Mouse (Mus musculus) central nervous system, embryonic 14 days (tissue): ENCODE data around the gene Sar1a. TPM values are rescaled to one million over a fixed set of nuclear protein-coding genes. Genes with fewer than 3 reads are reported as not detected.

Experiments used
- polyA plus RNA-seq: library from polyadenylated mRNA; depleted of rRNA; stranded (reverse); fragments of >200 nt; gene quantifications from 2 replicates; pipeline ENCODE4 v1.2.3, GENCODE M21; 2012; rRNA removed

The Sar1a gene
- polyA plus RNA-seq = 116 and 128 TPM in 2 replicates

DNA sequence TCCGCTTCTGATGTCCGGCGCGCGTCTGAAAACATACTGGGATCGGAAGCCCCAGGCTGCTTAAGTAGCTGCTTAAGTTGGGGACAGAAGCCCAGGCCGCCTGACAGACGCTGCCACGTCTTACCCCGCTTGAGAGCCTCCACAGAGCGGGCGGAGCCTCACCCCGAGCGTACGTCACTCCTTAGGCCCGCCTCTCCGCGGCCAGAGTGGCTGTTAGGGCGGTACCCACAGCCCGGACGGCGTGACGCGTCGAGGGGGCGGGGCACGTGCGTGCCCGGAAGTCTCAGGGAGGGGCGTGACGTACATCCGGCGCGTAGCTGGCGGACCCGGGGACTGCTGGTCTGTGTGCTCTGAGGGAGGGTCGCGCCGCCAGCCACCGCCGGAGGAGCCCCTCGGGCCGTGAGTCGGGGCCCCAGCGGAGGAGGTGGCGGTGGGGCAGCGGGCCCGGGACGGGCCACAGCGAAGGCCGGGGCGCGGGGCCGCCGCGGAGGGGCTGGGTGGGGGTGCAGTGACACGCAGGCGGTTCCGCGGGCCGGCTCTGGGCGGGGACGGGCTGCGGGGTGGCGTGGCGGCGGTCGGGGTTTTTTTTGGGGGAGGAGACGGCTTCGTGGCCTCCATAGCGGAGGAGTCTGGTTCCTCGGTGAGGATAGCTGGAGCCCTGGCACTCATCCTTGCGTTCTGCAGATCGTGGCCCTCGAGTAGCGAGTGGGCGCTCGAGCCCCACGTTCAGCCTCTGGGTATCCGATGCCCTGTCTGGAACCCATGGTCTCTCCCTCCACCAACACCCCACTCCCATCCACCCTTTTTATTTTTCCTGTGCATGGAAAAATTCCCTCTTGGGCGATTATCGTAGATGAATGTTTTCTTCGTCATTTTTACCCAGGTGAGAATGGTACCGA lies at the start of gene Sar1a:
Sar1a (plus strand) TSS at position 285 of the 899 bp plus-strand sequence.

DNA sequence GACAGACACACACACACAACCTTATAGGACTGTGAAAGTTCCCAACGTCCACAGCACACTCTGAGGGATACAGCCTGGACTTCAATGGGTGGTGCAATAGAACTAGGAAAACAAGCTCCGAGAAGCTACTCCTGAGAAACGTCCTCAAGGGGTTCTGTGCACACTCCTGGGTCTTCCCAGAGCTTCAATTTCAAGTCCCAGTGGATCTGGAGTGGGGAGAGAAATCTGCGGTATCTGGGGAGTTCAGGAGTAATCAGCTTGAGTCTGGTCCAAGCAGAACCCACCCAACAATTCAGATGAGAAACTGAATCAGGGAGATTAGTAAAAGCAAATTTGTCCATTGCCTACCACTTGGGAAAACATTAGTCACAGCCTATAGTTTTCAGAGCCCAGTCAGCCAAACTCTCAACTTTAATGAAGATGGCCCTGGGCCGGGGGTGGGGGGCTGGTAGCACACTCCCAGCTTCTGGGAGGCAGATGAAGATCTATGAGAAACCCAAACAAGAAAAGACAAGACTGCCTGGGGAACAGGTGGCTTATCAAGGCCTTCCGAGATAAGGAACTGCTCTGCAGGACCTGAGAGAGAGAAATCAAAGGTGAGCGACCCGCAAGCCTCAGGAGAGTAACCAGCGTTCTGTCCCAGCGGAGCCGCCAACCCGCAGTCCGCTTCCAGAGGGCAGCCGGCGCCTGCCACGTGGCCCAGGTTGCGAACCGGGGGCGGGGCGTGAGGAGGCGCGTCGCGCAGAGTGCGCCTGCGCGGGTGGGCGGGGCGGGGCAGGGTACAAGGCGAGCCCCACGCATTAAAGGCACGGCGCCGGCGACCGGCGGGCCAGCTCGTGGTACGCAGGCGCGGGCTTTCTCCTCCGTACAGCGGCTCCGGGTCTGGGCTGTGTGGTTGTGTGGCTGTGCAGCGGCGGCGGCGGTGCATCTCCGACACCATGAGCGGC lies 32.0 kb upstream of the Sar1a start, which contains the start of gene Ppa1:
Ppa1 (plus strand) TSS at position 763 of the 947 bp plus-strand sequence.

DNA sequence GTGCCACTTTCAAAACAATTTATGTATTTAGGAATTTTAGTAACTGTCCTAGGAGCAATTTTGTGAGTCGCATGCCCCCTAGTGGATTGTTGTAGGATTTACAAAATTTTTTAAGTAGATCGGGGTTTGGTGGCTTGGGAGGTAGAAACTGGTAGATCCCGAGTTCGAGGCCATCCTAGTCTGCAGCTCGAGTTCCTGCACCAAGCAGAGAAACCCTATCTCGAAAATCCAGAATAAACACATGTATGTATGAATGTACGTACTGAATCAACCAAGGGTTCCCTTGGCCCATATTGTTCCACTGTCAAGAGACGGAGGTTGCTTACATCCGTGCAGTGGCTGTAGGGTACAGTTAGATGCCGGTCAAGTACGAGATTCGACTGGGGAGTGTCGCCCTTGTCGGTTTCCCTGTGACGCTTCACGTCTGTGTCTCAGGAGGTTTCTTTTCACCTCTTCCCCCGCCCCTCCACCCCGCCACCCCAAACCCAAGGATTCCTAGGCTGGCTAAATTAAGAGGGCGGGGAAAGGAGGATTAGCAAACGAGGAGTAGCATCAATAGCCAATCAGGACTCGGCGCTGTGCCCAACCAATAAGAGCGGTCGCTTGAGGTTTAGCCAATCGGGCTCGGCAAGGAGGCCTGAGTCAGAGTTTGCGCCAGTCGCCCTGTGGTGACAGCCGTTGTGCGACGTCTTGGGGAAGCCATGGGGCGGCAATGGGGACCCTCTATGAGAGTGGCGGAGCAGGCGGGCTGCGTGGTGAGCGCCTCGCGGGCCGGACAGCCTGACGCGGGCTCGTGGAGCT lies 15.0 kb downstream of the Sar1a start, which contains the start of gene Tysnd1:
Tysnd1 (plus strand) TSS at position 645 of the 801 bp plus-strand sequence.

DNA sequence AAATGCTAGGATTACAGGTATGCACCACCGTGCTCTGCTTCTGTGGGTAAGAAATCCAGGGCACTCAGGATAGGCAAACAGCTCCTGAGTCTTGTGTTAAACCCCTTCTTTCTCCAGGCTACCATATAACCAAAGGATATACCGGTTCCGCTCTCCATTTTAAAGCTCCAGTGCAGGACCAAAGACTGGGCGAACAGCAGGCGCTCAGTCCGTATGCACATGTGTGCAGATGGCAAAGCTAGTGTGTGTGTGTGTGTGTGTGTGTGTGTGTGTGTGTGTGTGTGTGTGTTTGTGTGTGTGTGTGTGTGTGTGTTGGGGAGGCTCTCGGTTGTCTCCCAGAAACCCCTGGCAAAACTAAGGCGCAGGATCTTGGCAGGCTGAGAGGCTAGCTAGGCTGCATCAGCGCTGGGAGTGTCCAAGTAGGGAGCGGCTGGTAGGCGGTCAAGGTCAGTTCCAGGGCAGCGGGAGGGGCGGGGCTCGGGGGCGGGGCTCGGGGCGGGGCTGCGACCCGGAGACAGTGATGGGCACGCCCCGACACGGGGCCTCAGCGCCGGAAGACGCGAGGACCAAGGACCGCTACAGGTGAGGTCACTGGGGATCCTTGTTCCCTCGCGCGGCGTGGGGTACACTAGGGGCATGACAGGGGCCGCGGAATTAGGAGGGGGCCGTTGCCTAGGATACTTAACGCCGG lies 34.8 kb downstream of the Sar1a start, which contains the start of gene Aifm2:
Aifm2 (plus strand) TSS at position 493 of the 691 bp plus-strand sequence.

Other genes with a start within 250 kb of the Sar1a start
- 57.4 and 65.0 TPM in 2 replicates for gene Eif4ebp2, start 227.6 kb upstream of the Sar1a start, polyA plus RNA-seq
- gene Lrrc20, start 204.5 kb upstream of the Sar1a start, polyA plus RNA-seq = 19.3 and 21.8 TPM in 2 replicates
- gene Npffr1, start 84.8 kb upstream of the Sar1a start, polyA plus RNA-seq = 0.42 and 0.46 TPM in 2 replicates
- gene Ppa1, start 31.7 kb upstream of the Sar1a start, polyA plus RNA-seq = 137 and 164 TPM in 2 replicates
- 37.0 and 39.0 TPM in 2 replicates for gene Tysnd1, start 15.2 kb downstream of the Sar1a start, polyA plus RNA-seq
- 6.5 and 9.4 TPM in 2 replicates for gene Aifm2, start 35.0 kb downstream of the Sar1a start, polyA plus RNA-seq
- gene H2afy2, start 103.8 kb downstream of the Sar1a start, polyA plus RNA-seq = 148 and 151 TPM in 2 replicates